Mouse (Mus musculus) B cell, adult 62 days (primary cell): ENCODE data around the gene Olfr974. TPM values are rescaled to one million over a fixed set of nuclear protein-coding genes. Genes with fewer than 3 reads are reported as not detected.

Source experiments
- total RNA-seq: library from RNA; stranded (reverse); gene quantifications from 4 replicates; pipeline ENCODE4 v1.2.4, GENCODE M21; 2023

The Olfr974 gene
- not detected in 4 replicates for total RNA-seq

DNA sequence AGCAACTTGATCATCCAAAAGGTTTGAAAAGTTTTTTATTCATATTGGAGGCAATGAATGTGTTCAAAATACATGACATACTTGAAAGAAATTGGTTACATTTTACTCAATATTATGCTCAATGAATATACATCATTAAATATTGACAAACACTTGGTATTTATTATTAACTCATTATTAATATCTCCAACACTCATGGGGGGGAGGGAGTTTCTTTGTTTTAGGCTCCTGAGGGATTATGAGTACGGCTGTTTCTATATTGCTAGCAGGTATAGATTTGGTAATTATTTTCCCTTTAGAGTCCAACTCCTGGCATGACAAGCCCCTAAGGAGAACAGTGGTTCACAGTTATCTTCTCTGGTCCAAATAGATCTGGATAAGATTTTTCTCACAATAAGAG, at the start of gene Olfr974:
Gene Olfr974 (plus strand): TSS at position 301 of the 400 bp plus-strand sequence.

DNA sequence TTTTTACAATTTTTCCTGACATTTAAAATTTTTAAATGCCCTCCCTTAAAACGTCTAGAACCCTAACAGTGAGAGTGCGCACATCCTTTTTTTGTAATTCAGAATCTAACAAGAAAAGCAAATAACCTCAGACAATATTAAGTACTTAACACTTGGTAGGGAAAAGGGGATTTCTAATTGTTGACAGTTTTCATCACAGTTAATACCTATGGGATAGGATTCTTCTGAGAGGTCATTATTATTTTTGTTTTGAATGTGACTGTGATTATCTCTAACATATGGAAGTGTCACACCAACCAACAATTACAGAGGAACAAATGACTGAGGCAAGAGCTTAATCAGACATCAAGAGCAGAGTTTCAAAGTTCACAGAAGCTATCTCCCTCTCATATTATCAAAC, 30.3 kb upstream of the Olfr974 start, which contains the start of gene Olfr229:
Gene Olfr229 (plus strand): TSS at position 301 of the 400 bp plus-strand sequence.

GRCm38 (mm10) chr9:39951946-39952345, 14.6 kb downstream of the Olfr974 start, which contains the start of gene Olfr975:
Gene Olfr975, minus strand, starts transcription at chr9:39952046.

DNA sequence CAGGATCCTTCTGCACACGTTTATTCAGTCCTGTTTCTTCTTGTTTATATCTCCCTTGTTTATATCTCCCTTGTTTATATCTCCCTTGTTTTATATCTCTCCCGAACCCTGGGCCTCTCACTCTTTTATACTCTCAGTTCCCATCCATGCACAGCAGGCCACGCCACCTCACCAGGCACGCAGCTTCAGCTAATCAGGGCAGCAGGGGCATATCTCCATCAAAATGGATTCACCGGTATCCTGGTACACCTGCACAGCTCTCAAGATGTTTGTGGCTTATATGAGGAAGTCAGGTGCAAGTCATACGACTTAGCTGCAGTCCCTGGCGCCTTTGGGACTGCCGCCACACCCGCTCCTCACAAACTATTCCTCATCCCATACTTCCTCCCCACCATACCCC, 23.7 kb downstream of the Olfr974 start, which contains the start of gene Olfr976:
Gene Olfr976 (minus strand): TSS at position 101 of the 400 bp plus-strand sequence.

GRCm38 (mm10) chr9:39991813-39992212, 54.5 kb downstream of the Olfr974 start, which contains the start of gene Olfr978:
Gene Olfr978, plus strand, starts transcription at chr9:39992113.

Other genes with a start within 250 kb of the Olfr974 start
- gene Olfr149, start 230.4 kb upstream of the Olfr974 start, total RNA-seq, result not detected in 4 replicates
- gene Olfr965, start 226.1 kb upstream of the Olfr974 start, total RNA-seq, result not detected in 4 replicates
- not detected in 4 replicates for gene Olfr150, start 206.5 kb upstream of the Olfr974 start, total RNA-seq
- gene Olfr967, start 191.3 kb upstream of the Olfr974 start, total RNA-seq, result not detected in 4 replicates
- not detected in 4 replicates for gene Olfr968, start 154.2 kb upstream of the Olfr974 start, total RNA-seq
- gene Olfr969, start 146.6 kb upstream of the Olfr974 start, total RNA-seq, result not detected in 4 replicates
- gene Olfr970, start 128.6 kb upstream of the Olfr974 start, total RNA-seq, result not detected in 4 replicates
- not detected in 4 replicates for gene Olfr971, start 100.6 kb upstream of the Olfr974 start, total RNA-seq
- gene Olfr972, start 71.1 kb upstream of the Olfr974 start, total RNA-seq, result not detected in 4 replicates
- gene Olfr229, start 30.2 kb upstream of the Olfr974 start, total RNA-seq, result not detected in 4 replicates
- not detected in 4 replicates for gene Olfr975, start 14.5 kb downstream of the Olfr974 start, total RNA-seq
- not detected in 4 replicates for gene Olfr976, start 23.6 kb downstream of the Olfr974 start, total RNA-seq
- gene Olfr978, start 54.6 kb downstream of the Olfr974 start, total RNA-seq, result not detected in 4 replicates
- not detected in 4 replicates for gene Olfr979, start 66.0 kb downstream of the Olfr974 start, total RNA-seq
- gene Olfr980, start 72.1 kb downstream of the Olfr974 start, total RNA-seq, result not detected in 4 replicates
- not detected in 4 replicates for gene Olfr981, start 84.0 kb downstream of the Olfr974 start, total RNA-seq
- gene Olfr982, start 136.3 kb downstream of the Olfr974 start, total RNA-seq, result not detected in 4 replicates
- gene Olfr983, start 156.1 kb downstream of the Olfr974 start, total RNA-seq, result not detected in 4 replicates
- gene Olfr984, start 176.7 kb downstream of the Olfr974 start, total RNA-seq, result not detected in 4 replicates
- not detected in 4 replicates for gene Olfr985, start 192.7 kb downstream of the Olfr974 start, total RNA-seq
- not detected in 4 replicates for gene Tmem225, start 210.6 kb downstream of the Olfr974 start, total RNA-seq
- not detected in 4 replicates for gene Olfr986, start 243.4 kb downstream of the Olfr974 start, total RNA-seq